Mouse (Mus musculus): ENCODE results near the gene Kif13a. TPM values are rescaled to one million over a fixed set of nuclear protein-coding genes. Genes with fewer than 3 reads are reported as not detected.

The Kif13a gene
- polyA plus RNA-seq (2015; fragmentation: Nextera tagmentation; extraction: Ambion mirVana): 21.0 and 26.7 TPM in 2 replicates

DNA sequence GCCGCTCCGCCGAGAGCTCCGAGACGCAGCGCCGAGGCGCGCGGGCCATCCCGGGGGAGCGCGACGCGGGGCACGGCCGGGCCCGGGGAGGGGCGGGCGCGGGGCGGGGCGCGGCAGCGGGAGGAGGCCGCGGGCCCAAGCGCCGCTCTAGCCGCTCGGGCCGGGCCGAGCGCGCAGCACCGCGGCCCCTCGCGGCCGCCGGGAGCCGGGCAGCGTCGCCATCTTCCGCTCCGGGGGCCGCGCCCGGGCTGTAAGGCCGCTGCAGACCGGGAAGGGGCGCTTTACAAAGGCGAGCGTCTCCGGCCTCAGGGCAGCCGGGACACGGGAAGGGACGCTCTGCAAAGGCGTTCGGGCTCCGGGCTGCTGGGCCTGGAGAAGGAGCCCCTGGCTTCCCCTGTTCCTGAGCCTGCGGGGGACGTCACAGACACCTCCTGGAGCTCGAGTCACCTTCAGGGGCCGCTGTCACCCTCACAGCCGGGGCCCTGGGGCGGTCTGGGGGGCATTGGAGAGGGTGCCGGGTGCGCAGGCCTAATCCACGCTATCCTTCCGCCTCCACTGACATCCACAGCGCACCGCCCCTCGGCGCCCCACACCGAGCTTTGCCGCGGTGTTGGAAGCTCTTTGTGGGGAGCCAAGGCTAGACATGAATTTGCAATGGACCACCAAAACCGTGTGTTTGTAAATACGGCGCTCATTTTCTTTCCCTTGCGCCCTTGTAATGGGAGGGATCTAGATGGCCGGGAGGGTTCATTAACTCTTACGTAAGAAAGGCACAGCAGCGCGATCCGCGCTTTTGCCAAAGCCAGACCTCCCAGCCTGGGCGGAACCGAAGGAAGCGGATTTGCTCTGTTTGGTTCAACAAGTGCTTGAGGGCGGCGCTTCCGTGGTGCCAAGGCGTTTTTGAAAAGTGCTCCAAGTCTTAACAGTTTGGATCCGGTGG is at the start of gene Kif13a:
Gene Kif13a, minus strand, starts transcription at position 149 of the 940 bp plus-strand sequence.
- under 1% methylated on average over 88 of the region's 96 CpGs for WGBS
- ATAC-seq (ENCODE audit: insufficient number of reproducible peaks, low FRiP score, low TSS enrichment, low read depth): peak; percentile 83
- no peaks in the 10 kb centered on the region for H3K36me3 ChIP-seq
- peak within 1 kb of the TSS; percentile 84 for H3K4me3 ChIP-seq (replicated peaks)
- peak within 1 kb of the TSS; percentile 98 for H3K27ac ChIP-seq (replicated peaks)
- peak within 1 kb of the TSS; percentile 73 for H3K4me2 ChIP-seq (replicated peaks)
- peak within 1 kb of the TSS; percentile 87 for H3K9ac ChIP-seq
- H3K27me3 ChIP-seq: no peaks in the 10 kb centered on the region
- peaks cover 18% of the 10 kb centered on the region for H3K4me1 ChIP-seq
- H3K9me3 ChIP-seq (replicated peaks): no peaks in the 10 kb centered on the region

DNA sequence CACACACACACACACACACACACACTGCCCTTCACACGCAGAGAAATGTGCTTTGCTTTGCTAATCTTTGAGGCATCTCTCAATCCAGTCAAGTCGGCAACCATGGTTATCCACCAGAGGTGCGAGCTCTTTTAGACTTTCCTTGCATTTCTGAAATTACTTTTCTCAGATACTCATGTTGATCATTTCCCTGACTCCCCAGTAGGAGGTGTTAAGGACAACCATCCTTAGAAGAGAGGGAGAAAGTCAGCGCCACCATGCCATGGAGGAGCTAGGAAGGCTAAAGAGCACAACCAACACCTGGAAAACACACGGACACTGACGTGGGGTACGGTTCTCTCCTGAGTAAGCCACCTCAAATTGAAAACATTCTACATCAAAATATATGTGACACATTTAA is 46.9 kb upstream of the Kif13a start:
- no peak overlapping the region for H3K4me3 ChIP-seq (replicated peaks)
- no peak overlapping the region for H3K4me2 ChIP-seq (replicated peaks)
- ATAC-seq (ENCODE audit: insufficient number of reproducible peaks, low FRiP score, low TSS enrichment, low read depth): no peak
- H3K27me3 ChIP-seq: no peaks in the 10 kb centered on the region
- H3K27ac ChIP-seq (replicated peaks): no peak overlapping the region
- no peaks in the 10 kb centered on the region for H3K9me3 ChIP-seq (replicated peaks)
- H3K4me1 ChIP-seq: no peaks in the 10 kb centered on the region
- WGBS: 81% methylated on average over 7 of the region's 7 CpGs
- no peaks in the 10 kb centered on the region for H3K36me3 ChIP-seq
- H3K9ac ChIP-seq: no peak overlapping the region

DNA sequence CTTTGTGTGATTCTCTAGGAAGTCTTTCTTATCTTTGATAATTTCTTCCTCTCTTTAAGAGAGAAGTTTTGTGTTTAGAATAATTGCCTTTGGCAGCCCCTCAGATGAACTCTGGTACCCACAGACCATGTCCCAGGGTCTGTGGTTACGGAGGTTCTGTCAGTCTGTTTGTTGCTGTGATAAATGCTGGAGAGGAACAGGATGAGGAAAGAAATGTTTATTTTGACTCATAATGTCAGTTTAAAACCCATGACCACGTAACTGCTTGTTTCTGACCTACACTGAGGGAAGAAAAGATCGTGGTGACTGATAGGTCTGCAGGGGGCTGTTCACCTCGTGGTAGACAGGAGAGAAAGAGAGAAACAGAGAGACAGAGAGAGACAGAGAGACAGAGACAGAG is 46.3 kb upstream of the Kif13a start:
- H3K27ac ChIP-seq (replicated peaks): no peak overlapping the region
- H3K4me1 ChIP-seq: no peaks in the 10 kb centered on the region
- 44% methylated on average over 4 of the region's 4 CpGs for WGBS
- no peaks in the 10 kb centered on the region for H3K9me3 ChIP-seq (replicated peaks)
- H3K4me2 ChIP-seq (replicated peaks): no peak overlapping the region
- H3K36me3 ChIP-seq: no peaks in the 10 kb centered on the region
- H3K9ac ChIP-seq: no peak overlapping the region
- H3K4me3 ChIP-seq (replicated peaks): no peak overlapping the region
- ATAC-seq (ENCODE audit: insufficient number of reproducible peaks, low FRiP score, low TSS enrichment, low read depth): no peak
- no peaks in the 10 kb centered on the region for H3K27me3 ChIP-seq

DNA sequence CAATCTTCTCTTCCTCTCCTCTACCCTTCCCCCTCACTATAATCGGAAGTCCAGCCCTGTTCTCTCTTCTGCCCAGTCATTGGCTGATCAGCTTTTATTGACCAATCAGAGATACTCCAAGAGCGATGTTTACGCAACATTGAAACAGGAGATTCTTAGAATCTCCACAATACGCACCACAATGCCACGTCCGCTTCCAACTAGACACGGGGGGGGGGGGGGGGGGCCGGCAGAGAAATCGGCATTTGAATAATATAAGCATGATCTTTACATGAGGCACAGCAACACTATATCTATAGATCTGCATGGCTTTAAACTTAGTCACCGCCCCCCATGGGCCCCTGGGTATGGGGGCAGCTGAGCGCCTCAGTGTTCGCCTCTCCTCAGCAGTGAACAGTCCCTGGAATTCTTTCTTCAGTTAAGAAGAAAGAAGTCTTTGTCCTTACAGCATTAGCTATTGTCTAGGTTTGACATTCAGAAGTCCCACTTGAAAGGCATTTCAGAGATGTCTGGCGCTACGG is 45.4 kb upstream of the Kif13a start:
- peak overlapping the region; percentile 3; the same call in 1 of the 2 replicates for H3K4me2 ChIP-seq (replicated peaks)

DNA sequence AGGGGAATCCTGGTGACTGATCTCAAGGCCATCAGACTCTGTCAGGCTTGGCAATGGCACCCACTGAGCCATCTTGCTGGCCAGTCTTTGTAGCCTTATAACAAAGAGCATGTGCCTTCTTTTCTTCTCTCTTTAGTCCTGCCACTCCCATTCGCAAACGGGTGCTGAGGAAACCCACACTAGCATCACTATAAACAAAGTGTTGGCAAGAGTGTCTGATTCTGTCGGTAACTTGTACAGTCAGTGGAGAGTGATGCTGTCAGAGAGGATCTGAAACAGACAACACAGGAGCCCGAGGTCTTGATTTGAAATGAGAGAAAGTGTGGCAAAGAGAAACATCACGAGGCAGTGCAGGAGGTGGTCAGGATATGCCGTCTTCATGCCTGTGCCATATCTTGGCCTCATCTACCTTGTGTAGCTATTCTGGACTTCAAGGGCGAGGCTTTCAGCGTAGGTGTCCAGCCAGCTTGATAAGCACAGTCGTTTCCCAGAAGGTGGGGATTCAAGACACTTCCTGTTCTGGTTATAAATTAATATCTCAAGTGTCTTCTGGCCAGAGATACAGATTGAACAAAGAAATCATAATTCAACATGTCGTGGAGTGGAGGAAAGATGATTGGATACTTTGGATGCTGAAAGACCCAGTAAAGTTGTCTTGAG is 40.7 kb upstream of the Kif13a start:
- no peak overlapping the region for H3K4me3 ChIP-seq (replicated peaks)
- 71% methylated on average over 10 of the region's 10 CpGs for WGBS
- no peaks in the 10 kb centered on the region for H3K27me3 ChIP-seq
- H3K4me1 ChIP-seq: no peaks in the 10 kb centered on the region; the same call in 1 of the 2 replicates
- no peak overlapping the region for H3K4me2 ChIP-seq (replicated peaks)
- H3K9ac ChIP-seq: no peak overlapping the region
- H3K27ac ChIP-seq (replicated peaks): no peak overlapping the region
- no peaks in the 10 kb centered on the region for H3K36me3 ChIP-seq
- ATAC-seq (ENCODE audit: insufficient number of reproducible peaks, low FRiP score, low TSS enrichment, low read depth): no peak
- no peaks in the 10 kb centered on the region for H3K9me3 ChIP-seq (replicated peaks)

More for the DNA sequence above, 45.4 kb upstream of the Kif13a start:
- Histone ChIP-seq H3K4me1 (no peaks in the 10 kb centered on the region), H3K36me3 (no peaks in the 10 kb centered on the region), H3K9ac (no peak overlapping the region), H3K27ac (replicated peaks) (no peak overlapping the region), H3K4me3 (replicated peaks) (no peak overlapping the region), H3K9me3 (replicated peaks) (no peaks in the 10 kb centered on the region), H3K27me3 (no peaks in the 10 kb centered on the region)
- ATAC-seq (ENCODE audit: insufficient number of reproducible peaks, low FRiP score, low TSS enrichment, low read depth): peak; percentile 51; the same call in 1 of the 2 replicates
- 33% methylated on average over 14 of the region's 14 CpGs for WGBS

DNA sequence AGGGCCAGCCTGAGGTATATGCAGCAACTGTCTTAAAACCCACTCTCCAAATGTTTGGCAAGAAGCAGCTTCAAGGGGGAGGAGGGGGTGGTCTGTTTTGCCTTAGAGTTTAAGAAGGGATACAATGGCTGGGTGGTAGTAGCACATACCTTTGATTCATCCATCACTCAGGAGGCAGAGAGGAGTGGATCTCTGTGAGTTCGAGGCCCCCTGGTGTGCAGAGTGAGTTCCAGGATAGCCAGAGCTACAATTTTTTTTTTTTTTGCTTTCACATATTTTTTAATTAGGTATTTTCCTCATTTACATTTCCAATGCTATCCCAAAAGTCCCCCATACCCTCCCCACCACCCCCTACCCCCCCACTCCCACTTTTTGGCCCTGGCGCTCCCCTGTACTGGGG is 39.0 kb upstream of the Kif13a start:
- H3K4me3 ChIP-seq (replicated peaks): no peak overlapping the region
- no peak for ATAC-seq (ENCODE audit: insufficient number of reproducible peaks, low FRiP score, low TSS enrichment, low read depth)

DNA sequence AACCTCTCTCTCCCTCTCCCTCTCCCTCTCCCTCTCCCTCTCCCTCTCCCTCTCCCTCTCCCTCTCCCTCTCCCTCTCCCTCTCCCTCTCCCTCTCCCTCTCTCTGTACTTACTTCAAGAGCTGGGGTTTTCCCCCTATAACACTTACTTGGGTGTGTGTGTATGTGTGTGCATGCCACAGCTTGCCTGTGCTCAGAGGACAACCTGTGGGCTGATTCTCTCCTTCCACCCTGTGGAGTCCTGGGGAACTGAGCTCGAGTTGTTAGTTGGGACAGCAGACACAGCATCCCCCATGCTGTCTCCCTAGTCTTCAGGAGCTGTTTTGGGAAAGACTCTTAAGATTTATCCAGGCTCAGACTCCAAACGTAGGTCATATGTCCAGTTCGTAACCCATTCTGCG is 37.6 kb upstream of the Kif13a start:
- no peaks in the 10 kb centered on the region for H3K9me3 ChIP-seq (replicated peaks)
- no peak overlapping the region for H3K9ac ChIP-seq
- ATAC-seq (ENCODE audit: insufficient number of reproducible peaks, low FRiP score, low TSS enrichment, low read depth): no peak
- no peak overlapping the region; the same call in 1 of the 2 replicates for H3K27ac ChIP-seq (replicated peaks)
- H3K4me1 ChIP-seq: no peaks in the 10 kb centered on the region; the same call in 1 of the 2 replicates
- no peaks in the 10 kb centered on the region for H3K36me3 ChIP-seq
- no peak overlapping the region for H3K4me3 ChIP-seq (replicated peaks)
- H3K4me2 ChIP-seq (replicated peaks): no peak overlapping the region
- H3K27me3 ChIP-seq: no peaks in the 10 kb centered on the region
- WGBS: 73% methylated on average over 4 of the region's 4 CpGs

More for the DNA sequence above, 39.0 kb upstream of the Kif13a start:
- H3K27ac ChIP-seq (replicated peaks): no peak overlapping the region
- no peaks in the 10 kb centered on the region for H3K27me3 ChIP-seq
- no peaks in the 10 kb centered on the region for H3K36me3 ChIP-seq
- H3K4me1 ChIP-seq: no peaks in the 10 kb centered on the region; the same call in 1 of the 2 replicates
- WGBS: 82% methylated on average over 2 of the region's 2 CpGs
- no peak overlapping the region for H3K4me2 ChIP-seq (replicated peaks)
- H3K9ac ChIP-seq: no peak overlapping the region
- no peaks in the 10 kb centered on the region for H3K9me3 ChIP-seq (replicated peaks)

DNA sequence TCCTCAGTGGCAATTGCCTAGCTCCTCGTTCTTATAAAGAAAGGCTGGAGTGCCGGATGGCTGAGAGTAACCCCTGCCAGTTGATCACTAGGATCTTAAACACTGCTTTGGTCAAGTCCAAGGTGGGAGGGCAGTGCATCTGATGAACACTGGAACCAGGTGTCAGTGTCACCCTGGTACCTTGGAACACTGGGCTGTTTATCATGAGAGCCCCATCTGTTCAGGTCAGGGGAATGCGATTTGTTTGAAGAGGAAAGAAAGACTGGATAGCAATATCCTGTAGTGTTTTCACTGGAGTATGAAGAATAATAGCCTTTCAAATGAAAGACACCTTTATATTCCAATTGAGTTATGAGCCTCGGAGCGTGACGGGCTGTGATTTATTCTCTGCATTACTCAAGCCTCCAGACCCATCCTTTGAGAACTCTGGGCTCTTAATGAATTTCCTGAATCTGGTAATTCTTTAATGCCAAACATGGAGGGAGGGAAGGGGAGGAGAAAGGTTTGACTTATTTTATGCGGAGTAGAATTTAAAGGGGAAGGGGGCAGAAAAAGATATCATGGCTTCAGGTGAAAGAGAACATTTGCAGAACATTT is 31.3 kb upstream of the Kif13a start:
- Histone ChIP-seq H3K9ac (no peak overlapping the region), H3K9me3 (replicated peaks) (no peaks in the 10 kb centered on the region), H3K27ac (replicated peaks) (no peak overlapping the region), H3K27me3 (no peaks in the 10 kb centered on the region), H3K4me3 (replicated peaks) (no peak overlapping the region), H3K36me3 (no peaks in the 10 kb centered on the region), H3K4me2 (replicated peaks) (no peak overlapping the region), H3K4me1 (no peaks in the 10 kb centered on the region)
- no peak for ATAC-seq (ENCODE audit: insufficient number of reproducible peaks, low FRiP score, low TSS enrichment, low read depth)
- 56% methylated on average over 7 of the region's 7 CpGs for WGBS

DNA sequence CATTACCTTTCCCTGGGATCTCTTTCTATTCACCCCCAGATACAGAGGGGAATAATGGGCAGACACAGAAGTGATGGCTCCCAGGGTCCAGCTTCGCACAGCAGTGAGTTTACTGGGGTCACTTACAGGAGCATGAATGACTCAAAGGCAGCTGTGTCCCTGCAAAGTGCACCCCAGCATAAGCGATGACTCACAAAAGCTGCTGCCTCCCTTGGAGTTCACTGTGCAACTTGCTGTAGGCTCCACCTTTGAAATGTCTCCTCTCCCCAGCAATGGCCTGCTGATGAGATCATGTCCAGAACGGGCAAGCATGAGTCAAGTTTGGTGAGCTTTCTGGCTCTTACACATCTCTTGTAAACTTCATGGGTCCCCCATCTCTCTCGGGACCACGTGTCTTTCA is 29.5 kb upstream of the Kif13a start:
- Histone ChIP-seq H3K36me3 (no peaks in the 10 kb centered on the region), H3K4me1 (no peaks in the 10 kb centered on the region), H3K4me3 (replicated peaks) (no peak overlapping the region), H3K4me2 (replicated peaks) (no peak overlapping the region), H3K27me3 (no peaks in the 10 kb centered on the region), H3K27ac (replicated peaks) (no peak overlapping the region), H3K9ac (no peak overlapping the region), H3K9me3 (replicated peaks) (no peaks in the 10 kb centered on the region)
- no peak for ATAC-seq (ENCODE audit: insufficient number of reproducible peaks, low FRiP score, low TSS enrichment, low read depth)
- 88% methylated on average over 5 of the region's 5 CpGs for WGBS

DNA sequence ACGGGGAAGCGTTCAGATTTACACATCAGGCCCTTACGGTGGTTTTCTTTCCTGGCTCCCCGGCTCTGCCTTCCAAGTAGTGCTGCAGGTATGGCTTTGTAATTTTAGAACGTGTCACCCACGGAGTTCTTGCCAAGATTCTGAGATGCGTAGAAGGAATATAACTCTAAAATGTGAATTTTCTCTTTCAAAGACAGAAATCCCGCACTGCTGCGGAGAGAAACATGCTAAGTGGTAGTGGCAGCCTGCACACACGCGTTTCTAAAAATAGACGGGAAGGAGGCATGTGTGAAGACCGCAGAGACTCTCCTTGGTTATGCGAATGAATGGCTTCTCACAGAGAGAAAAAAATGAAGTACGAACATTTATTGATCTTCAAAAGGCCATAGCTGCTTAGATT is 21.5 kb upstream of the Kif13a start:
- Histone ChIP-seq H3K27me3 (no peaks in the 10 kb centered on the region), H3K4me2 (replicated peaks) (peak overlapping the region; percentile 17; the same call in 1 of the 2 replicates), H3K4me3 (replicated peaks) (no peak overlapping the region), H3K9me3 (replicated peaks) (no peaks in the 10 kb centered on the region), H3K27ac (replicated peaks) (peak overlapping the region; percentile 65), H3K4me1 (peaks cover 9% of the 10 kb centered on the region), H3K36me3 (no peaks in the 10 kb centered on the region), H3K9ac (no peak overlapping the region)
- 41% methylated on average over 15 of the region's 15 CpGs for WGBS
- ATAC-seq (ENCODE audit: insufficient number of reproducible peaks, low FRiP score, low TSS enrichment, low read depth): no peak

DNA sequence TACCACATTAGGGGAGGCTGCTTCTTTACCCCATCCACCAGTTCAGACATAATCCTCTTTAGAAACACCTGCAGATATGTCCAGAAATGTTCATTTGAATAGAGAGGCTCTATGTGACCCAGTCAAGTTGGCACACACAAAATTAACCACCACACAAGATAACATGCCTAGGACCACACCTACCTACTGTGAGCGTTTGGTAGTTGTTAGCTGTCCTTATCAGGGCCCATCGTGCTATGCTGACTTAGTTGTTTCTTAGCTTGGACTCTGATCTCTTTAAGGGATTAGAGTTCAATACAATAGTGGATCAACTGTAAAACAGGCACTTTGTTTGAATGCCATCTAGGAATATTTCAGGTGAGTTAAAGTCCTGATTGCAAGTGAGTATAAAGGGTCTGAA is 20.1 kb upstream of the Kif13a start:
- Histone ChIP-seq H3K36me3 (no peaks in the 10 kb centered on the region), H3K27ac (replicated peaks) (no peak overlapping the region), H3K4me2 (replicated peaks) (no peak overlapping the region), H3K4me3 (replicated peaks) (no peak overlapping the region), H3K9ac (no peak overlapping the region), H3K4me1 (peaks cover 15% of the 10 kb centered on the region), H3K9me3 (replicated peaks) (no peaks in the 10 kb centered on the region), H3K27me3 (no peaks in the 10 kb centered on the region)
- WGBS: 93% methylated on average over 2 of the region's 2 CpGs
- no peak for ATAC-seq (ENCODE audit: insufficient number of reproducible peaks, low FRiP score, low TSS enrichment, low read depth)
